Mouse (Mus musculus): Measurements from ENCODE around the gene Zfp119b. TPM values are rescaled to one million over a fixed set of nuclear protein-coding genes. Genes with fewer than 3 reads are reported as not detected.

Zfp119b gene
- 5.5 and 5.7 TPM in 2 replicates for polyA plus RNA-seq (2015; fragmentation: Nextera tagmentation; extraction: Ambion mirVana)

- Histone ChIP-seq H3K27ac (no peak within 1 kb of the TSS), H3K36me3 (no peaks in the 10 kb centered on the region), H3K9ac (no peak within 1 kb of the TSS), H3K4me3 (replicated peaks) (no peak within 1 kb of the TSS), H3K4me2 (no peak within 1 kb of the TSS), H3K27me3 (peaks cover 7% of the 10 kb centered on the region), H3K9me3 (replicated peaks) (no peaks in the 10 kb centered on the region), H3K4me1 (peaks cover 7% of the 10 kb centered on the region)
- WGBS, result 87% methylated on average over 2 of the region's 2 CpGs
- no peak for ATAC-seq (replicated peaks; ENCODE audit: low FRiP score)
Measured at GRCm38 (mm10) chr17:55949400-55949799, at the start of gene Zfp119b. Zfp119b (minus strand) TSS chr17:55949500.

GRCm38 (mm10) chr17:55996007-55996406 lies 46.7 kb upstream of the Zfp119b start:
- Histone ChIP-seq H3K27me3 (peaks cover 14% of the 10 kb centered on the region), H3K4me2 (no peak overlapping the region), H3K9me3 (replicated peaks) (no peaks in the 10 kb centered on the region), H3K9ac (no peak overlapping the region), H3K4me1 (peaks cover 12% of the 10 kb centered on the region; the same call in 1 of the 2 replicates), H3K27ac (no peak overlapping the region), H3K4me3 (replicated peaks) (no peak overlapping the region), H3K36me3 (no peaks in the 10 kb centered on the region)
- no peak for ATAC-seq (replicated peaks; ENCODE audit: low FRiP score)
- WGBS, result 85% methylated on average over 15 of the region's 15 CpGs

DNA sequence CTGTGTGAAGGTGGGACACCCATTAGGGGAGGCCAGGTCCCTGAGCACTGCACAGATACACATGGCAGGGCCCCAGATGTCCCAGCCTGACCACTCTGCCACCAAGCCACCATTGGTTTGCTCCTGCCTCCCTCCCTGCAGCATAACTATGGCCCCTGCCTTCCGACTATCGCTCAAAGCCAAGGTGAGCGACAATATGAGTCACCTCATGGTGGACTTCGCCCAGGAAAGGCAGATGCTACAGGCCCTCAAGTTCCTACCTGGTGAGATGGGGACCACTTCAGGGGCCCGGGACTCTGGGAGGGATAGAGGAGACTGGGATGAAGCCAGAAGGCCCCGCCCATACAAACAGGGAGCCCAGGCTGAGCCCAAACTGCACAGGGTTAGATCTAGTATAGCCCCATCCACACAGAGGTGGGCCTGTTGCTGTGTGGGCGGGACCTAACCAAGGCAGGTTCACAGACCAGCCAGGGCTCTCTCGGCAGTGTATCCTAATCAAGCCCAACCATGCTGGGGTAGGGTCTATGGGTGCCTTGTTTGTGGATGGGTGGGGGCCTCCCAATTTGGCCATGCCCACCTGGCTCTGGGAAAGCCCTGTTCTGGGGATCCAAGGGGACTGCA lies 41.1 kb upstream of the Zfp119b start:
- no peak for ATAC-seq (replicated peaks; ENCODE audit: low FRiP score)

GRCm38 (mm10) chr17:55986030-55986961 lies 37.0 kb upstream of the Zfp119b start, which contains the start of gene Fsd1:
Fsd1 (plus strand) TSS chr17:55986509.
- 9% methylated on average over 34 of the region's 35 CpGs for WGBS
- Histone ChIP-seq H3K9ac (peak within 1 kb of the TSS; percentile 45), H3K9me3 (replicated peaks) (no peaks in the 10 kb centered on the region), H3K27ac (no peak within 1 kb of the TSS), H3K36me3 (no peaks in the 10 kb centered on the region; the same call in 1 of the 2 replicates), H3K4me2 (peak within 1 kb of the TSS; percentile 87), H3K4me3 (replicated peaks) (peak within 1 kb of the TSS; percentile 55), H3K27me3 (no peaks in the 10 kb centered on the region), H3K4me1 (peaks cover 9% of the 10 kb centered on the region)
- ATAC-seq (replicated peaks; ENCODE audit: low FRiP score), result peak; percentile 77

More for the DNA sequence above, 41.1 kb upstream of the Zfp119b start:
- Histone ChIP-seq H3K9ac (no peak overlapping the region), H3K9me3 (replicated peaks) (no peaks in the 10 kb centered on the region), H3K4me2 (no peak overlapping the region), H3K4me3 (replicated peaks) (no peak overlapping the region), H3K27me3 (no peaks in the 10 kb centered on the region), H3K4me1 (peaks cover 9% of the 10 kb centered on the region), H3K36me3 (no peaks in the 10 kb centered on the region; the same call in 1 of the 2 replicates), H3K27ac (no peak overlapping the region)
- 83% methylated on average over 8 of the region's 8 CpGs for WGBS

DNA sequence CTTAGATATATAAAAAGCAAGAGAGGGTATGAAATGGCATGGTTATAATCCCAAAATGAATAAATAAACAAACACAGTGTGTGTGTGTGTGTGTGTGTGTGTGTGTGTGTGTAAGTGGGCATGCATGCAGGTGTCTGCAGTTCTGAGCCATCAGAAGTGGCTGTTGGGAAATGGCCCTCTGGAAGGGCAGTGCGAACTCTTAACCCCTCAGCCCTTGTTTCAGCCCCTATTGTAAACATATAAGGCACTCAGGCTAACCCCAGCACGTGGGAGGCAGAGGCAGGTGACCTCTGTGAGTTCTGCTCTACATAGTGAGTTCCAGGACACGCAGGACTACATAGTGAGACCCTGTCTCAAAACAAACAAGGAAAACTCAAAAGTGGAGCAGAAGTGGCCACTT lies 28.0 kb upstream of the Zfp119b start:
- Histone ChIP-seq H3K36me3 (no peaks in the 10 kb centered on the region), H3K9ac (no peak overlapping the region), H3K4me2 (no peak overlapping the region), H3K4me1 (peaks cover 8% of the 10 kb centered on the region), H3K4me3 (replicated peaks) (no peak overlapping the region), H3K27ac (no peak overlapping the region), H3K9me3 (replicated peaks) (no peaks in the 10 kb centered on the region), H3K27me3 (no peaks in the 10 kb centered on the region)
- ATAC-seq (replicated peaks; ENCODE audit: low FRiP score), result no peak
- WGBS, result 35% methylated on average over 3 of the region's 3 CpGs

DNA sequence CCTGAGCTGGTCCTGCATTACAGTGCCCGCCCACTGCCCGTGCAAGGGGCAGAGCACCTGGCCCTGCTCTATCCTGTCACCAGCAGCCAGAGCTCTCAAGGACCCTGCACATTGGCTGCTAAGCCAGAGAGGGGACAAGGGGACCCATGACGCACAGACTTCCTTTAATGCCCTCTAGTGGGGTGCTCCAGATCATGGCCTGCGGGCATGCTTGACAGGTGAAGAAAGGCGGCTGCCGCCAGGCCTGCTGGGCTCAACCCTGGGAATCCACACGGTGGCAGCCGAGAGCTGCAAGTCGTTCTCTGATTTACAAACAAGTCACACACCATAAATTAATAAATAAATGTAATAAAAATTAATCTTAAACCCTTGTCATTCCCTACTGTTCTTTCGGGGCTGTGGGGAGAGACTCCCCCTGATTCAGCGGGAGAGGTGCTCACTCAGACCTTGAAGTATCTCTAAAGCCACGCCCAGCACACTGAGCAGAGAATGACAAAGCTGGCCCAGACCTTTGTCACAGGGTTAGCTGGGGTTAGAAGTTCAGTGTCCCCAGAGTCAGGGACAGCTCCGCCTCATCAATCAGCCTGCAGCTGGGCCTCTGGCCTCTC lies 27.1 kb upstream of the Zfp119b start:
- H3K36me3 ChIP-seq, result no peaks in the 10 kb centered on the region
- no peak overlapping the region for H3K27ac ChIP-seq
- 14% methylated on average over 13 of the region's 13 CpGs for WGBS
- H3K4me1 ChIP-seq, result peaks cover 10% of the 10 kb centered on the region
- no peak overlapping the region for H3K4me3 ChIP-seq (replicated peaks)
- no peaks in the 10 kb centered on the region for H3K9me3 ChIP-seq (replicated peaks)
- peak; percentile 78 for ATAC-seq (replicated peaks; ENCODE audit: low FRiP score)
- H3K4me2 ChIP-seq, result no peak overlapping the region
- H3K27me3 ChIP-seq, result peaks cover 5% of the 10 kb centered on the region
- H3K9ac ChIP-seq, result no peak overlapping the region

DNA sequence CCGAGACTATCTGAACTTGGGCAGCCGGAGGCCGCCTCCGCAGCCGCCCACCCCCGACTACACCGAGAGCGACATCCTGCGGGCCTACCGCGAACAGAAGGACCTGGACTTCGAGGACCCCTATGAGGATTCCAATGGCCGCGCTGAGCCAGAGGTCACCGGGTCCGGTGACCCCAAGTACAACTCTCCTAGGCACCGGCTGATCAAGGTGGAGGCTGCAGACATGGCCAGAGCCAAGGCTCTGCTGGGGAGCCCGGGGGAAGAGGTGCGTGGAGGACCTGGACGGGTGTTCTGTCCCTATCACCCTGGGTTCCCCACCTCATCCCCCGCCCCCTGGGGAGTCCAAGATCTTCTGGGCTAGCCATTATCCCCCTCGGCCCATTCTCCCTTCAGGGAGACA lies 22.2 kb upstream of the Zfp119b start:
- WGBS, result 33% methylated on average over 22 of the region's 22 CpGs
- no peak overlapping the region for H3K9ac ChIP-seq
- H3K4me1 ChIP-seq, result peaks cover 36% of the 10 kb centered on the region
- no peaks in the 10 kb centered on the region for H3K9me3 ChIP-seq (replicated peaks)
- ATAC-seq (replicated peaks; ENCODE audit: low FRiP score), result no peak
- peaks cover 17% of the 10 kb centered on the region for H3K27me3 ChIP-seq
- H3K36me3 ChIP-seq, result peaks cover 19% of the 10 kb centered on the region
- H3K4me2 ChIP-seq, result peak overlapping the region; percentile 96
- no peak overlapping the region for H3K27ac ChIP-seq
- H3K4me3 ChIP-seq (replicated peaks), result peak overlapping the region; percentile 55

GRCm38 (mm10) chr17:55969966-55970891 lies 20.9 kb upstream of the Zfp119b start, which contains the start of gene Shd:
Shd (plus strand) TSS chr17:55970467.
- 8% methylated on average over 55 of the region's 55 CpGs for WGBS
- Histone ChIP-seq H3K27me3 (peaks cover 17% of the 10 kb centered on the region), H3K27ac (peak within 1 kb of the TSS; percentile 56), H3K4me2 (peak within 1 kb of the TSS; percentile 96), H3K4me1 (peaks cover 32% of the 10 kb centered on the region), H3K4me3 (replicated peaks) (peak within 1 kb of the TSS; percentile 55), H3K9ac (peak within 1 kb of the TSS; percentile 71), H3K9me3 (replicated peaks) (no peaks in the 10 kb centered on the region), H3K36me3 (peaks cover 30% of the 10 kb centered on the region)
- peak; percentile 54 for ATAC-seq (replicated peaks; ENCODE audit: low FRiP score)

DNA sequence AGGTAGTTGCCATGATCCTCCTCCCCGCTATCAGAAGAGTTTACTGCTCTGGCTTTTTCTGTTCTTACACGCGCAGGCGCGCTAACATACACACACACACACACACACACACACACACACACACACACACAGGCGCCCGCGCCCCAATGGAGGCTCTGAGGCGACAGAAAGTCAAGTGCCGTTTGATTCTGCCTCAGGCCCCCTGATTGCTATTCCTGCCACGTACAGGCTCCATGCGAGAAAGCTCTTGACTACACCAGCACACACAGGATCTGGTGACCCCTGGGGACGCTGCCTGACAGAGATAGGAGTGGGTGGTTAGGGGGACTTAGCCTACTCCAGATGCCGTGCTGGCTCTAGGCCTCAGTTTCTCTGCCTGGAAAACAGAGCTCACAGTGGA lies 20.3 kb upstream of the Zfp119b start:
- no peak for ATAC-seq (replicated peaks; ENCODE audit: low FRiP score)
- Histone ChIP-seq H3K9me3 (replicated peaks) (no peaks in the 10 kb centered on the region), H3K4me3 (replicated peaks) (peak overlapping the region; percentile 55), H3K4me1 (peaks cover 35% of the 10 kb centered on the region), H3K36me3 (peaks cover 37% of the 10 kb centered on the region), H3K4me2 (peak overlapping the region; percentile 96), H3K9ac (no peak overlapping the region), H3K27ac (peak overlapping the region; percentile 56), H3K27me3 (peaks cover 17% of the 10 kb centered on the region)
- WGBS, result 52% methylated on average over 14 of the region's 14 CpGs

DNA sequence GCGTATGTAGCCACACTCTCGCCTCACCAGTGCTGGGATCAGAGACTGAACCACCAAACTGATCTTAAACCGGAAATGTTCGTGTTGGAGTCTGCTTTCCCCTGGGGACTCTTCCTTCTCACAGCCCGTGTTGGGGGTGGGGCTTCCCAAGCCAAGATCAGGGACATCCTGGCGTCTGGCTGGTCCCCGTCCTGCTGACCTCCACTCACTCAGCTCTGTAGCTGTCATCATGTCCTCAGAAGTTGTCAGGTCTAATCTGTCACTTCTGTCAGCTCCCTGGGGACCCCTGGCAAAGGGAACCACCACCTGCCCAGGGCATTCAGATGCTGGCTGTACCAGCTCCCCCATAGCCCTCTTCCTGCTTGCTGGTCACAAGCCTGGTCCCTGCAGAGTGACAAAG lies 18.9 kb upstream of the Zfp119b start:
- no peak for ATAC-seq (replicated peaks; ENCODE audit: low FRiP score)
- WGBS, result 58% methylated on average over 7 of the region's 7 CpGs
- Histone ChIP-seq H3K27ac (0 out of 2 replicates have a peak overlapping the region, but pooled peaks have one; percentile 56), H3K36me3 (peaks cover 51% of the 10 kb centered on the region), H3K27me3 (peaks cover 17% of the 10 kb centered on the region), H3K4me2 (no peak overlapping the region), H3K9me3 (replicated peaks) (no peaks in the 10 kb centered on the region), H3K9ac (no peak overlapping the region), H3K4me1 (peaks cover 35% of the 10 kb centered on the region), H3K4me3 (replicated peaks) (no peak overlapping the region)

DNA sequence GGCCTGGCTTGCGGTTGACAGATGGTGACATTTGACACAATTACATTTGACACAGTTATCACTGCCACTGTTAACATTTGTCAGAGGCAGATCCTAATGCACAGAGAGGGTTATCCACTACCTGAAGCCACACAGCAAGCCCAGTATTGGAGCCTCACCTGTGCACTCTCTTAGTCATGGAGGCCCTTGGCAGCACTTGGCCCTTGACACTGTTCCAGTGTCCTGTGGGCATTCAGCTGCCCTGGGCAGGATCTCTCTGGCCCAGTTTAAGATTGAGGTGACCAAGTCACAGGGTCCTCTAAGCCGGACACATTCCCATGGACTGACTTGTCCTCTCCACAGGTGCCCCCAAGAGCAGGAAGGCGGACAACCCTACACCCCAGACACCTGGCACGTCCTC lies 17.9 kb upstream of the Zfp119b start:
- no peak overlapping the region for H3K4me3 ChIP-seq (replicated peaks)
- peaks cover 35% of the 10 kb centered on the region for H3K4me1 ChIP-seq
- 94% methylated on average over 4 of the region's 4 CpGs for WGBS
- ATAC-seq (replicated peaks; ENCODE audit: low FRiP score), result no peak
- peaks cover 17% of the 10 kb centered on the region for H3K27me3 ChIP-seq
- H3K36me3 ChIP-seq, result peaks cover 59% of the 10 kb centered on the region
- H3K9ac ChIP-seq, result no peak overlapping the region
- H3K4me2 ChIP-seq, result no peak overlapping the region
- no peaks in the 10 kb centered on the region for H3K9me3 ChIP-seq (replicated peaks)
- H3K27ac ChIP-seq, result no peak overlapping the region

All from kidney, embryonic 15.5 days (tissue).